Mouse (Mus musculus) embryonic facial prominence, embryonic 12.5 days (tissue): ENCODE results near the gene Pate2. TPM values are rescaled to one million over a fixed set of nuclear protein-coding genes. Genes with fewer than 3 reads are reported as not detected.

ENCODE experiments used
- ATAC-seq: fragments of 200-750 bp; cut with Nextera tagmentation; 2 replicates; pipeline ENCODE4 v1.8.0; 2017; ENCODE audit not compliant: insufficient number of reproducible peaks, insufficient read depth, low FRiP score, low TSS enrichment
- H3K27ac ChIP-seq: fragments of 300-500 bp; sonication (generic); 2 replicates; pipeline ENCODE4 v1.5.1; 2016; ENCODE audit warnings: mild to moderate bottlenecking
- H3K27me3 ChIP-seq: fragments of 300-500 bp; sonication (generic); 2 replicates; pipeline ENCODE4 v1.6.1; 2016; ENCODE audit warnings: mild to moderate bottlenecking, moderate library complexity
- H3K36me3 ChIP-seq: fragments of 300-500 bp; sonication (generic); 2 replicates; pipeline ENCODE4 v1.6.1; 2016; ENCODE audit warnings: mild to moderate bottlenecking
- H3K4me1 ChIP-seq: fragments of 300-500 bp; sonication (generic); 2 replicates; pipeline ENCODE4 v1.6.1; 2016
- H3K4me2 ChIP-seq: fragments of 300-500 bp; sonication (generic); replicated peaks from 2 replicates; pipeline ENCODE4 v1.6.1; 2016; ENCODE audit warnings: mild to moderate bottlenecking, moderate library complexity
- H3K4me3 ChIP-seq: fragments of 300-500 bp; sonication (generic); 2 replicates; pipeline ENCODE4 v1.5.1; 2016; ENCODE audit warnings: mild to moderate bottlenecking
- H3K9ac ChIP-seq: fragments of 300-500 bp; sonication (generic); 2 replicates; pipeline ENCODE4 v1.6.1; 2016; ENCODE audit warnings: mild to moderate bottlenecking, moderate library complexity
- H3K9me3 ChIP-seq: fragments of 300-500 bp; sonication (generic); 2 replicates; pipeline ENCODE4 v1.6.1; 2016; ENCODE audit warnings: mild to moderate bottlenecking, moderate library complexity
- WGBS: fragments of 180-500 bp; shearing (Covaris S2); methylation state at CpG from one replicate; pipeline ENCODE4 v1.1.7; 2016; 5-methylcytosine and 5-hydroxymethylcytosine counted together
- polyA plus RNA-seq: library from polyadenylated mRNA; unstranded; fragments of >200 nt; fragmentation: Nextera tagmentation; extraction: Ambion mirVana; gene quantifications from 2 replicates; pipeline ENCODE4 v1.2.1, GENCODE M21; 2016

The Pate2 gene
- 1.2 and 1.3 TPM in 2 replicates for polyA plus RNA-seq

GRCm38 (mm10) chr9:35569571-35570534, at the start of gene Pate2, which contains the start of gene Hyls1:
Gene Pate2 (plus strand): TSS chr9:35570284.
Gene Hyls1 (minus strand): TSS chr9:35570398.
- WGBS: under 1% methylated on average over 86 of the region's 86 CpGs
- H3K4me2 ChIP-seq: peak within 1 kb of the TSS; percentile 66
- peak within 1 kb of the TSS; percentile 92 for H3K27ac ChIP-seq
- H3K27me3 ChIP-seq: peaks cover 10% of the 10 kb centered on the region
- peak within 1 kb of the TSS; percentile 85 for H3K9ac ChIP-seq
- H3K4me3 ChIP-seq: peak within 1 kb of the TSS; percentile 83
- peaks cover 26% of the 10 kb centered on the region for H3K36me3 ChIP-seq
- peaks cover 8% of the 10 kb centered on the region for H3K4me1 ChIP-seq
- H3K9me3 ChIP-seq: no peaks in the 10 kb centered on the region
- peak; percentile 97 for ATAC-seq

- Histone ChIP-seq H3K9me3 (no peaks in the 10 kb centered on the region), H3K9ac (no peak overlapping the region), H3K27ac (no peak overlapping the region), H3K4me2 (no peak overlapping the region), H3K4me1 (peaks cover 19% of the 10 kb centered on the region), H3K27me3 (no peaks in the 10 kb centered on the region), H3K36me3 (no peaks in the 10 kb centered on the region), H3K4me3 (no peak overlapping the region)
- no peak for ATAC-seq
- WGBS: 77% methylated on average over 6 of the region's 6 CpGs
Observed at GRCm38 (mm10) chr9:35520631-35521348, 49.3 kb upstream of the Pate2 start.

GRCm38 (mm10) chr9:35522241-35522640, 47.8 kb upstream of the Pate2 start:
- Histone ChIP-seq H3K27me3 (no peaks in the 10 kb centered on the region), H3K4me3 (no peak overlapping the region), H3K9me3 (no peaks in the 10 kb centered on the region), H3K27ac (no peak overlapping the region), H3K36me3 (no peaks in the 10 kb centered on the region), H3K4me2 (no peak overlapping the region), H3K4me1 (peaks cover 19% of the 10 kb centered on the region), H3K9ac (no peak overlapping the region)
- WGBS: 51% methylated on average over 2 of the region's 2 CpGs
- no peak for ATAC-seq

GRCm38 (mm10) chr9:35522821-35523515, 47.1 kb upstream of the Pate2 start:
- ATAC-seq: no peak
- Histone ChIP-seq H3K27ac (peak overlapping the region; percentile 30), H3K27me3 (no peaks in the 10 kb centered on the region), H3K4me2 (no peak overlapping the region), H3K4me3 (no peak overlapping the region), H3K9me3 (no peaks in the 10 kb centered on the region), H3K9ac (no peak overlapping the region), H3K36me3 (no peaks in the 10 kb centered on the region), H3K4me1 (peaks cover 21% of the 10 kb centered on the region)
- 75% methylated on average over 1 of the region's 1 CpGs for WGBS

- H3K36me3 ChIP-seq: no peaks in the 10 kb centered on the region
- no peak overlapping the region for H3K4me2 ChIP-seq
- 34% methylated on average over 5 of the region's 5 CpGs for WGBS
- H3K4me3 ChIP-seq: no peak overlapping the region
- no peaks in the 10 kb centered on the region for H3K27me3 ChIP-seq
- no peak overlapping the region for H3K9ac ChIP-seq
- ATAC-seq: peak; percentile 67
- no peaks in the 10 kb centered on the region for H3K9me3 ChIP-seq
- H3K27ac ChIP-seq: peak overlapping the region; percentile 30
- H3K4me1 ChIP-seq: peaks cover 23% of the 10 kb centered on the region
Observed at GRCm38 (mm10) chr9:35523541-35523940, 46.5 kb upstream of the Pate2 start.

GRCm38 (mm10) chr9:35523941-35524411, 46.1 kb upstream of the Pate2 start:
- Histone ChIP-seq H3K36me3 (no peaks in the 10 kb centered on the region), H3K4me3 (no peak overlapping the region), H3K9me3 (no peaks in the 10 kb centered on the region), H3K27me3 (no peaks in the 10 kb centered on the region), H3K4me2 (no peak overlapping the region), H3K9ac (no peak overlapping the region), H3K4me1 (peaks cover 26% of the 10 kb centered on the region), H3K27ac (peak overlapping the region; percentile 30)
- peak; percentile 73 for ATAC-seq
- WGBS: 20% methylated on average over 7 of the region's 7 CpGs

- Histone ChIP-seq H3K27ac (peak overlapping the region; percentile 71), H3K9me3 (no peaks in the 10 kb centered on the region), H3K4me2 (no peak overlapping the region), H3K9ac (no peak overlapping the region), H3K4me3 (no peak overlapping the region), H3K4me1 (peaks cover 27% of the 10 kb centered on the region), H3K36me3 (no peaks in the 10 kb centered on the region), H3K27me3 (no peaks in the 10 kb centered on the region)
- no peak for ATAC-seq
- WGBS: 27% methylated on average over 3 of the region's 3 CpGs
Observed at GRCm38 (mm10) chr9:35529141-35529540, 40.9 kb upstream of the Pate2 start.

GRCm38 (mm10) chr9:35529796-35530195, 40.3 kb upstream of the Pate2 start:
- Histone ChIP-seq H3K27ac (peak overlapping the region; percentile 78), H3K9me3 (no peaks in the 10 kb centered on the region), H3K36me3 (no peaks in the 10 kb centered on the region), H3K4me3 (no peak overlapping the region), H3K4me2 (0 out of 2 replicates have a peak overlapping the region, but pooled peaks have one; percentile 24), H3K9ac (no peak overlapping the region), H3K27me3 (no peaks in the 10 kb centered on the region), H3K4me1 (peaks cover 24% of the 10 kb centered on the region)
- peak; percentile 73; the same call in 1 of the 2 replicates for ATAC-seq
- WGBS: 8% methylated on average over 1 of the region's 1 CpGs

- H3K9me3 ChIP-seq: no peaks in the 10 kb centered on the region
- H3K4me3 ChIP-seq: no peak overlapping the region
- H3K27ac ChIP-seq: no peak overlapping the region
- peaks cover 20% of the 10 kb centered on the region for H3K4me1 ChIP-seq
- 75% methylated on average over 9 of the region's 9 CpGs for WGBS
- H3K4me2 ChIP-seq: no peak overlapping the region
- no peaks in the 10 kb centered on the region for H3K27me3 ChIP-seq
- H3K9ac ChIP-seq: no peak overlapping the region
- no peak for ATAC-seq
- H3K36me3 ChIP-seq: no peaks in the 10 kb centered on the region
Observed at GRCm38 (mm10) chr9:35533266-35533665, 36.8 kb upstream of the Pate2 start.

- no peak overlapping the region for H3K4me3 ChIP-seq
- H3K9me3 ChIP-seq: no peaks in the 10 kb centered on the region
- H3K27ac ChIP-seq: no peak overlapping the region
- H3K4me1 ChIP-seq: peaks cover 8% of the 10 kb centered on the region
- H3K27me3 ChIP-seq: no peaks in the 10 kb centered on the region
- ATAC-seq: peak; percentile 80
- no peak overlapping the region for H3K4me2 ChIP-seq
- WGBS: 12% methylated on average over 2 of the region's 2 CpGs
- no peaks in the 10 kb centered on the region for H3K36me3 ChIP-seq
- H3K9ac ChIP-seq: no peak overlapping the region
Observed at GRCm38 (mm10) chr9:35535110-35535509, 35.0 kb upstream of the Pate2 start.

- no peak overlapping the region for H3K9ac ChIP-seq
- no peak overlapping the region for H3K4me2 ChIP-seq
- H3K4me1 ChIP-seq: peaks cover under 1% of the 10 kb centered on the region
- no peaks in the 10 kb centered on the region for H3K27me3 ChIP-seq
- H3K4me3 ChIP-seq: no peak overlapping the region
- H3K36me3 ChIP-seq: no peaks in the 10 kb centered on the region
- no peak overlapping the region for H3K27ac ChIP-seq
- H3K9me3 ChIP-seq: no peaks in the 10 kb centered on the region
- no peak for ATAC-seq
- 70% methylated on average over 4 of the region's 4 CpGs for WGBS
Observed at GRCm38 (mm10) chr9:35535876-35536275, 34.2 kb upstream of the Pate2 start.
